Mouse (Mus musculus): Measurements from ENCODE around the gene Ramp3.

- TF ChIP-seq CTCF (IDR thresholded peaks at IDR 0.05; ENCODE audit: extremely low read depth, insufficient read length, insufficient replicate concordance, low read depth, low read length) (no peak), POLR2A (IDR thresholded peaks at IDR 0.05; ENCODE audit: low read depth, low read length) (no peak)
Measured at GRCm38 (mm10) chr11:6695176-6695575, 36.9 kb downstream of the Ramp3 start.
